Mouse (Mus musculus) brain, embryonic 14.5 days (tissue): ENCODE data around the gene Minos1.

ENCODE experiments used
- CTCF ChIP-seq: fragments of 200-500 bp; IDR thresholded peaks from 2 replicates; pipeline ENCODE4 v1.5.1; 2012; ENCODE audit warnings: inconsistent platforms, mild to moderate bottlenecking, moderate library complexity, borderline replicate concordance; ENCODE audit not compliant: insufficient read depth, insufficient read length; ENCODE audit errors: extremely low read depth
- POLR2A ChIP-seq: fragments of 200-500 bp; IDR thresholded peaks from 2 replicates; pipeline ENCODE4 v1.6.1; 2012; ENCODE audit warnings: mild to moderate bottlenecking, inconsistent platforms, borderline replicate concordance; ENCODE audit not compliant: poor library complexity, insufficient read depth, insufficient read length, severe bottlenecking; ENCODE audit errors: extremely low read depth

DNA sequence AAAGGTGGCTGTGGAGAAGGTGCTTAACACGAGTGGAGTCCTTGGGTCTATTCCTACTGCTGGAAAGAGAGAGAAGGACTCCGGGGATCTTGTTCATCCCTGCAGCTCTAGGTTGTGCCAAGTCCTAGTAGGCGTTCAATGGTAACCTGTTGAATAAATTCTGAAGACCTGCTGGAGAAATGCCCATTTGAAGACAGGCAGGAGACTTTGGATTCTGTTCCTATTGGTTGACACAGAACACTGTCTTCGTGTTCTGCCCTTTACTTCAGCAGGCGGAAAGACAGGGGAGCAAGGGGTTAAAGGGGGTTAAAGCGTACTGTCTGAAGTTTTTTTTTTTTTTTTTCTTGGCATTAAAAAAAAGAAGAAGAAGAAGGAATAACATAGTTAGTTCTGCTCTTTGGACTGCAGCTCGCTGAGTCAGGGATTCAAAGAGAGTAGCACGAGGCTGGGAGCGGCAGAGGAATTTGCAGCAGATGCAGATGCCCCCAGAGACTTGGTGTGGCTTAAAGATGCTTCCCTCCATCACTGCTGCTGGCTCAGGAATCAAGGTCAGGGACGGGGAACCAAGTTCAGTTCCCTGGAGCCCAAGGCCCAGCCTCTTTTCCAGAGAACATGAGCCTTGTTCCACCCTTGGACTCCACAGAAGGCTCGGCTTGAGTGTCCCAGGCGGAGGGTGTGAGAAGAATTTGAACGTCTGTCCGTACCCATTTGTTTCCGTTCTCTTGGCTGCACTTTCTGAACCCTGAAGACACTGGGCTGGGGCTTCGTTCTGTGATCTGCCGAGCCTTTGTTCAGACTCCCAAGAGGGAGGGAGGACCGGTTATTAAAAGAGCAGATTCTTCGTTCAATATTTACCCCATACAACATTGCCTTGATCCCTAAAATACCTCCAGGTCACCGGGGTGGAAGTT lies 44.4 kb upstream of the Minos1 start:
- TF ChIP-seq POLR2A (no peak), CTCF (no peak)
